Mouse (Mus musculus): ENCODE data around the gene Rab5c.

The Rab5c gene

GRCm38 (mm10) chr11:100738066-100738604, at the start of gene Rab5c:
Gene Rab5c, minus strand, starts transcription at chr11:100738215.
- DNase-seq, result peak; percentile 99

GRCm38 (mm10) chr11:100785774-100786173, 47.8 kb upstream of the Rab5c start:
- DNase-seq, result no peak

DNA sequence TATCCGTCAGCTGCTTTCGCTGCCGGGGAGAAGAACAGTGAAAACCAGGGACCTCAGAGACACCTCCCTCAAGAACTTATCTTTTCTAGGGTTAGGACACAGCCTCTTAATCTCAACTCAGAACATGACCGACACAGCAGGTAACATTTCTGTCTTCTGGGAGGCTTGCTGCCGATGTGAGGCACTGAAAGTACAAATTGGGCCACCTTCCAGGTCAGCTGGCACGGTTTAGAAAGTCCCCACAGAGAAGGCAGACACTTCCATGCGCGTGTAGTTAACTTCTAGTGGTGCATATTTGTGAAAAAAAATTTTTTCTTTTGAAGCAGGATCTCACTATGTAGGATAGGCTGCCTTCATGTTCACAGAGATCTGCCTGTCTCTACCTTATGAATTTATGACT, 46.3 kb upstream of the Rab5c start:
- no peak for DNase-seq

DNA sequence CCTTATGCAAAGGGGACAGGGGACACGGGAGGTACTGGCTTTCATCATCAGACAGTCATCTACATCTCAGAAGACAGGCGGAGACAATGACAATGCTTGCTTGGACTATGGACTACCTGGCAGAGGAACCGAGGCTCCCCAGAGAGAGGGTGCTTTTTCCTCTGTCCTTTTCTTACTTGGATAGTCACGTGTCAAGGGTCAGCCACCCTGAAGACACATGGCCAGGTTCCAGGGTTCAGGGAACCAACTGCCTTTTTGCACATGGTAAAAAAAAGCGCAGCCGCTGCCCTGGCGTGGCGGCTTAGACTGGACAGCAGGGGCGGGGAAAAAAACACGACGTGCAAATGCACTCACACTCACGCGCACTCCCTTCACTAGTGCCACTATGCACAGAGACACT, 44.6 kb upstream of the Rab5c start:
- no peak for DNase-seq

DNA sequence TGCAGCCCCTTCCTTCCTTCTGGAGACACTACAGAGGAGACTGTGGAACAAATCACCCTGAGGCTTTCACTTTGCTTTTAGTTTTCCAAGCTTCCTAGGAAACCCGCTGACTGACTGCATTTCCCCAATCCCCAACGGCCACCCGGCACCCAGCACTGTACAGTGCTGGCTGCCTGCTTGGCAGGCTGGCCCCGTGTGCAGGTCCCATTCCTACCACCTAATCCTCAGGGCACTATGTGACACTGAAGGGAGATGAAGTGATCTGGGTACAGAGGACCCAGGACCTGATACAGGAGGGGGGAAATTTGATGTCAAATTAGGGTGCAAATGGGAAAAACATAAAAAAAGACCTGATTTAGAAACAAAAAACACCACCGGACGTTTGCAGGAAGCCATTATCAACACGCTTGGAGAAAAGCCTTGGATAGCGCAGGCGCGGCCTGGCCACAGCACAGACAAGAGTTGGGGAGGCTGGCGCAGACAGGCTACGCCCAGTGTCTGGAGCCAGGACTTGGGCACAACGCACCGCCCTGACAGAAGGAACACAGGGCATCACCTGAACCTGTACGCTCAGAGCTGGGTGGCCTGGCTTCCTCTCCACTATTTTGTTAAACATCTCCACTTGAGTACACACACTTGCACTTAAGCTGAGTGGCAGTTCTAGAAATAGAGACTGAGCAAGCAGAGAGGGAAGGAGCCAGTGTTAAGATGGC, 43.9 kb upstream of the Rab5c start:
- no peak for DNase-seq

DNA sequence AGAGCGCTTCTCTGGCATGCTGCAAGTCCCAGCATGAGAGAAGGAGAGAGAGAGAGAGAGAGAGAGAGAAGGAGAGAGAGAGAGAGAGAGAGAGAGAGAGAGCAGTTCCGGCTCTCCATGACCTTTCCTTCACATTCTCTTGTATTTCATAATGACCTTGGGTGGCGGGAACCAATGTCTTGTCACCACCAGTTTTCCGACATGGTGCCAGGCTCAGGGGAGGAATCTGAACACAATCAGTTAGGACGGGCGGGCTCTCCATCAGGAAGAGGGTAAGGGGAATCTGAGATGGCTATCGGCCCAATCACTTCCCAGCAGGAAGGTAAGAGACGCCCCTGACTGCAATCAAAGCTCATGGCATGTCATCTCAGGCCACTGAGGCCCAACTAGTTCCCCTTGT, 42.2 kb upstream of the Rab5c start:
- DNase-seq, result no peak

- DNase-seq, result no peak
Observed at GRCm38 (mm10) chr11:100778069-100778468, 40.1 kb upstream of the Rab5c start.

DNA sequence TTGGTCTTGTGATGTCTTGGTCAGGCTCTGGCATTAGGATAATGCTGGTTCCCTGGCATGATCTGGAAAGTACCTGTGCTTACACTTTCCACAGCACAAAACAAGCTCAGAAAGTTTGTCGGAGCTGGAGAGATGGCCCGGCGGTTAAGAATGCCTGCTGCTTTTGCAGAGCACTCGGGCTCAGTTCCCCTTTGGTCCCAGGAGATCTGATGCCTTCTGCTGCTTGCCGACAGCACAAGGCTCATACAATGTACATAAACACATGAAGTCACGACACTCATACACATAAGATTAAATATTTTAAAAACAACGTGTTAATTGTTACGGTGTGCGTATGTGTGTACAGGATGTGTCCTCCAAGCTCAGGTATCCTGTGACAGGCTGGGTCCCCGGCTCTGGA, 37.9 kb upstream of the Rab5c start:
- DNase-seq, result no peak

DNA sequence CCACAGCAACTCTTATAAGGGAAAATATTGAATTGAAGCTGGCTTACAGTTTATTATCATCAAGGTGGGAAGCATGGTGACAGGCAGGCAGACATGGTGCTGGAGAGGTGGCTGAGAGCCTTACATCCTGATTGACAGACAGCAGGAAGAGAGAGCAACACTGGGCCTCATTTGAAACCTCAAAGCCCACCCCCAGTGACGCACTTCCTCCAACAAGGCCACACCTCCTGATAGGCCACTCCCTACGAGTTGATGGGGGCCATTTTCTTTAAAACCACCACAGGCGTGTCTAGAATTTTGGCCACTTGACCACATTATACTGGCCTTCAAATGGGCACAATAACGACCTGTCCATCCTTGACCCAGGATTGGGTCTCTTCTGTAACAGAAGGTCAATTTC, 36.2 kb upstream of the Rab5c start:
- DNase-seq, result no peak

- peak; percentile 73 for DNase-seq
Observed at GRCm38 (mm10) chr11:100770646-100771408, 32.8 kb upstream of the Rab5c start, which contains the start of gene Ghdc. Gene Ghdc, minus strand, starts transcription at chr11:100770957.

DNA sequence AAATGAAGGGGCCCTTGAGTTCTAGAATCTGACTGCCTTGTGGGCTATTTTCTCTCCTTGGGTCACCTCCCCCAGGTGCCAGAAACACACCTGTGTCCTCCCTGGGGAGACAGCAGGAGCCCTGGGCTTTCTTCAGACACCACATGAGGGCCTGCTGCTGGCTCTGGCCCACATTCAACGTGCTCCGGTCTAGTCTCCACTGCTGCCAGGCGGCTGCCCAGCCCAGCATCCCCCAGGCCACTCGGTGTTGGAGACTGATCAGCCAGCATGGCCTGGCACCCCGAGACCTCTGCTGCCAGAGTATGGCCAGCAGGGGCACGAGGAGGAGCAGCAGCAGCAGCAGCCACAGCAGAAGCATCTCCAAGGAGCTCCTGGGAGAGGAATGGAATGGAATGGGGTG, 32.0 kb upstream of the Rab5c start:
- DNase-seq, result no peak

DNA sequence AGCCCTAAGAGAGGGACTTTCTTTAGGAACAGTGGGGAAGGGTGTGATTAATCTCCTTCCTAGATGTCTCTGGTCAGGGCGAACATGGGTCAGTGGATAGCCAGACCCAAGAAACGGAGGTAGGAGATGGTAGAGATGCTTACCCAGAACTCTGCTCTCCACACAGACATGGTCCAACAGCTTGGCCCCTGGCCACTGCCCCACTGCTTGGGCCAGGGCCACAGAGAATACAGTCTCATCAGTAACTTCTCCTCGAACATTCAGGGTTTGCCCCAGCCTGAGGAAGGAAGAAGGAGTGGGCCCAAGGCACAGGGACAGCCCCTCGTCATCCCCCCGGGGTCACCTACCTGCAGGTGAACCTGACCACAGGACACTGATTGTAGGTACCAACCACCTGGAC, 29.9 kb upstream of the Rab5c start:
- DNase-seq, result no peak

GRCm38 (mm10) chr11:100766726-100767125, 28.7 kb upstream of the Rab5c start:
- no peak for DNase-seq

GRCm38 (mm10) chr11:100762831-100763230, 24.8 kb upstream of the Rab5c start, which contains the start of gene Hcrt:
Gene Hcrt, minus strand, starts transcription at chr11:100762931.
- no peak for DNase-seq

- peak; percentile 77 for DNase-seq
Observed at GRCm38 (mm10) chr11:100761547-100762045, 23.6 kb upstream of the Rab5c start.

GRCm38 (mm10) chr11:100759611-100760233, 21.7 kb upstream of the Rab5c start, which contains the start of gene Kcnh4:
Gene Kcnh4, minus strand, starts transcription at chr11:100759942.
- DNase-seq, result peak; percentile 93

- DNase-seq, result no peak
Observed at GRCm38 (mm10) chr11:100758707-100759610, 20.9 kb upstream of the Rab5c start.

DNA sequence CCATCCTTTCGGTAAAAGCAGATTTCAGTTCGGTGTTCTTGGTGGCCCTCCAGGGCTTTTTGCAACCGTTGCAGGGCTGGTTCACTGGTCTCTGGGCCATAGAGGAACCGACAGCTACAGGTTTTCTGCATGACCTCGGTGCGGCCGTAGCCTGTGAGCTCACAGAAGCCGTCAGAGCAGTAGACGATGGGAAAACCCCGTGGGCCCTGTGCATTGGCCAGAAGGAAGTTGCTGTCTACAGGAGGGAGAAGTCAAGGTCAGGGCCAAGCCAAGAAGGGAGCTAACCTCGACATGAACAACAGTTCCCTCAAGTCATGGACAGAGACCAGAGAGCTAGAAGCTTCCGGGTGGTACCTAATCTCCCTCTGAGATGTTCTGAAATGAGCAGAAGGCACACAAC, 19.6 kb upstream of the Rab5c start:
- no peak for DNase-seq

- no peak for DNase-seq
Observed at GRCm38 (mm10) chr11:100756476-100756875, 18.5 kb upstream of the Rab5c start.

- DNase-seq, result no peak
Observed at GRCm38 (mm10) chr11:100754693-100755057, 16.7 kb upstream of the Rab5c start.

DNA sequence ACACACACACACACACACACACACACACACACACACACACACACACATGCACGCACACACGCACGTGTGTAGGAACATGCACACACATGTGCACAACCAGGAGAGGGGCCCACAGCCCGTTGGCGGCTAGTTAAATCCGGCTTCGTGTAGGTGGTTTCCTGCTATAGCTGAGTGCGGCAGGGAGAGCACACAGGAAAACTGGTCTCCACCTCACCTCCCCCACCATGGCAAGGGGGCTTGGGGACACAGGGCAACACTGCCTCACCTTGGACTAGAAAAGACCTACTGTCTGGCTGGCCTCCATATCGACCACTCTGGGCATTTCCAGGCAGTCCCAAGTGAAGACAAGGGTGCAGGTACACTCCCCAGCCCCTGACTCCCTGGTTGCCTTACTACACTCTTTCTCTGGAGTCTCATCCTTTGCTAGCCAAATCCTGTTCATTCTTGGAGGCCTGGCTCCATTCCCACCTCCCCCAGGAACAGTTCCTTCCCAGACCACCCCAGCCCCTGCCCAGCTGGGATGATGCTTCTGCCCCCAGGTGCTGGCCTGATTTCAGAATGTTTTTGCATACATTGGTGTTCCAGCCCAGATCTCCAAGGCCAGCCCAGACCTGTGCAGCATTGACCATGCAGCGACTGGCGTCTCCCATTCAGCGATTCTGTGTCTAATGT, 16.1 kb upstream of the Rab5c start:
- DNase-seq, result peak; percentile 70

DNA sequence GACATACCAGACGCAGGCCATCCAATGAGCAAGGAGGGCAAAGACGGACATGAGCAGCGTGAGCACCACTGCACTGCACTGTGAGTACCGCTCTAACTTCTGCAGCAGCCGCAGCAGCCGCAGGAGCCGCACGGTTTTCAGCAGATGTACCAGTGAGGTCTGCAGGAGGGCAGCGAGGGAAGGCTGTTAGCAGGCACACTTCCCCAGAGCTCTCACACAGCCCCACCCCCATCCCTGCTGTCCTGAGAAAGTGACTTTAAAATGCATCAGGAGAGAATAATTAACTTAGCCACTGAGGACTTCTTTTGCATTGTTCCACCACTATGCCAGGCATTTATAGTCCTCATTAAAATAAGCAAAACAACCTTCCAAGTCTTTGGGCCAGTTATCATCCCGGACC, 14.3 kb upstream of the Rab5c start:
- DNase-seq, result no peak
